Mouse (Mus musculus): ENCODE data around the gene Arid4a. TPM values are rescaled to one million over a fixed set of nuclear protein-coding genes. Genes with fewer than 3 reads are reported as not detected.

The Arid4a gene
- 66.1 to 72.8 TPM (median 68.9 TPM) in 4 replicates for total RNA-seq (2023; ENCODE audit: inconsistent age)

DNA sequence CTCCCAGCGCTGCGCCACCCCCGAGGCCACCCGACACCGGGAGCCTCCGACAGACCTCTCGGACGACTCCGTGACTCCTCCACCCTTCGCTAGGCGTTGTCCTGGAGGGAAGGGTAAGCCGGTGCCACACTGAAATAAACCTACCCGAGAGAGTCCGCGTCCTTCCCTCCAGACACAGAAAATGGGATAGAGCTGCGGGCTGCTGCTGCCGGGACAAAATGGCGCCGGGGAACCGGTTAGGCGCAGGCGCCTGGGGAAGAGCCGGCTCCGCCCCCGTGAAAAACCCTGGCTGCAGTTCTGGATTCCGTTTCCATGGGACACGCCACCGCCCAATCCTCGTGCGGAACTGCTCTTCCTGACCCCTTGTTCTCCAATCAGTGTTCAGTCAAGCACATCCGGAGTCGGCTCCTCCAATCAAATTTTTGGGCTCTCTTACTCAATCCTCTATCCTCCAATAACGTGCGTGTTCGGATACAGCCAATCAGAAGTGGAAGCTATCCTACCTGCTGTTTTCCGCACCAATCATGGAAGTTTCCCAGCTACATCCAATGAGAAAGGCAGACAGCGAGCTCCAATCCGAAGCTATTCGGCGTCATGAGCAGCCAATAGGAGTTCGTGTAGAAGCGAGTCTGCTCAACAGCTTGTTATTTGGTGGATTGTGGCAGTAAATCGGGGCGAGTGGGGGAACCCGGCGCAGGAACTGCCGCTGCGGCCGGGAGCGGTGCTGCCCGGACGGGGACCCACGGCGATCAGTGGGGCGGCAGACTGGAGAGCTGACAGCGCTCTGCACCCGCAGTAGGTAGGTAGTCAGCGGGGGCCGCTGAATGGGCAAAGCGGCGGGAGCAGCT lies at the start of gene Arid4a:
Gene Arid4a, plus strand, starts transcription at position 628 of the 848 bp plus-strand sequence.

GRCm38 (mm10) chr12:70974441-70975266 lies 41.1 kb upstream of the Arid4a start, which contains the start of gene Psma3:
TSS of gene Psma3 (plus strand) at chr12:70974621.

GRCm38 (mm10) chr12:71111331-71111730 lies 95.5 kb downstream of the Arid4a start, which contains the start of gene Tomm20l:
TSS of gene Tomm20l (plus strand) at chr12:71111428.

DNA sequence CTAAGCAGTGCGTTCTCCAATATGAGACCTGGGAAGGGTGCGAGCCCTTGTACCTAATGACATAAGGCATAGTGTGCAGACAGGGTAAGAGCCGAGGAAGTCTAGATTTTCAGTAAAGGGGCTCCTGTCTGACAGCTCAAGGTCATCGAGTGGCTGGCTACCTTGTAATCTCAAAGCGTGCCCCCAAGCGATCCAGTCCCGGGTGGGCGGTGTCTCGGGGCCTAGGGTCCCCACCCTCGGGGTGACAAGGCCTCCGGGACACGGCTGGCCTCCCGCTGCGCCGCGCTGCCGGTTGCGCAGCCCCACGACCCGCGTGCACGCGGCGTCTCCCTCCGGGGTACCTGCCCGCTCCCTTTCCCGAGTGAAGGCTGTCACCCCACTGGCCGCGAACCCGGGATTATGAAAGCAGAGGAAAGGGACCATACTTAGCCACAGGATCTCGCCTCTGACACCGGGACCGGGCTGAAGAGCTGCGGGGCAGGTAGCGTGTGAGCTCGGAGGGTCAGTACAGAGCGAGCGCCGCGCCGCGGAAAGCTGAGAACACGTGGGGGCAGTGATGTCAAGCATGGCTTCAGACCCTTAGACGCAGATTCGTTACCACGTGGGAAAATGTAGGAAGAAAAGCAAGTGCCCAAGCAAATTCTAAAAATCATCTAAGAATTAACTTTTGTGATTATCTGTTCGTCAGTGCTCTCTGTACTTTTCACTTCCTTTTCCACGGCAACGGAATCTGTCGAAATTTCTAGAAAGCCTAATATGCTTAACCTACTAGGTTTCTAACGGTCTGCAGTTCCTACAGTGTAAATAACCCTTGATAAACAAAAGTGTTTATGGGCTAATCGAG lies 120.6 kb downstream of the Arid4a start, which contains the start of the genes Timm9 and 2700049A03Rik:
Gene Timm9, minus strand, starts transcription at position 555 of the 844 bp plus-strand sequence.
Gene 2700049A03Rik, plus strand, starts transcription at position 719 of the 844 bp plus-strand sequence.

Other genes starting within 250 kb of the Arid4a start
- 6.6 to 9.5 TPM (median 7.9 TPM) in 4 replicates for gene Frmd6, start 190.5 kb upstream of the Arid4a start, total RNA-seq (2023; ENCODE audit: inconsistent age)
- gene Actr10, start 78.1 kb upstream of the Arid4a start, total RNA-seq (2023; ENCODE audit: inconsistent age), result 99.9 to 123 TPM (median 102 TPM) in 4 replicates
- 190 to 214 TPM (median 207 TPM) in 4 replicates for gene Psma3, start 41.4 kb upstream of the Arid4a start, total RNA-seq (2023; ENCODE audit: inconsistent age)
- gene Tomm20l, start 95.4 kb downstream of the Arid4a start, total RNA-seq (2023; ENCODE audit: inconsistent age), result not detected in 4 replicates
- gene Timm9, start 120.7 kb downstream of the Arid4a start, total RNA-seq (2023; ENCODE audit: inconsistent age), result 24.8 to 30.5 TPM (median 27.7 TPM) in 4 replicates
- 11.2 to 13.0 TPM (median 11.9 TPM) in 4 replicates for gene 2700049A03Rik, start 120.9 kb downstream of the Arid4a start, total RNA-seq (2023; ENCODE audit: inconsistent age)

All from B cell, adult (primary cell).